Mouse (Mus musculus): Measurements from ENCODE around the gene Rpl18a. TPM values are rescaled to one million over a fixed set of nuclear protein-coding genes. Genes with fewer than 3 reads are reported as not detected.

Gene Rpl18a
- polyA plus RNA-seq, 1 experiment from 2014 or later = 4,170 TPM

- Histone ChIP-seq H3K9ac (no peak overlapping the region), H3K4me1 (replicated peaks) (no peaks in the 10 kb centered on the region), H3K4me3 (replicated peaks) (no peak overlapping the region), H3K9me3 (no peaks in the 10 kb centered on the region), H3K27me3 (replicated peaks) (no peaks in the 10 kb centered on the region), H3K36me3 (peaks cover 21% of the 10 kb centered on the region), H3K4me2 (replicated peaks) (no peak overlapping the region), H3K27ac (no peak overlapping the region)
- ATAC-seq = no peak
- WGBS = 82% methylated on average over 9 of the region's 9 CpGs
These were observed 23.1 kb upstream of the Rpl18a start for GRCm38 (mm10) chr8:70920049-70920922.

- peaks cover 53% of the 10 kb centered on the region for H3K36me3 ChIP-seq
- ATAC-seq = no peak
- H3K9ac ChIP-seq = no peak overlapping the region
- no peak overlapping the region for H3K27ac ChIP-seq
- H3K4me3 ChIP-seq (replicated peaks) = no peak overlapping the region
- H3K4me1 ChIP-seq (replicated peaks) = no peaks in the 10 kb centered on the region
- H3K9me3 ChIP-seq = no peaks in the 10 kb centered on the region
- 90% methylated on average over 17 of the region's 17 CpGs for WGBS
- no peak overlapping the region for H3K4me2 ChIP-seq (replicated peaks)
- H3K27me3 ChIP-seq (replicated peaks) = no peaks in the 10 kb centered on the region
These were observed 17.5 kb upstream of the Rpl18a start for GRCm38 (mm10) chr8:70914704-70915103.

- Histone ChIP-seq H3K27ac (no peak overlapping the region), H3K27me3 (replicated peaks) (no peaks in the 10 kb centered on the region), H3K9me3 (no peaks in the 10 kb centered on the region), H3K4me2 (replicated peaks) (no peak overlapping the region), H3K4me1 (replicated peaks) (no peaks in the 10 kb centered on the region), H3K4me3 (replicated peaks) (no peak overlapping the region), H3K9ac (no peak overlapping the region), H3K36me3 (peaks cover 52% of the 10 kb centered on the region)
- WGBS = 93% methylated on average over 26 of the region's 26 CpGs
- ATAC-seq = no peak; the same call in 1 of the 2 replicates
These were observed 16.3 kb upstream of the Rpl18a start for GRCm38 (mm10) chr8:70913523-70913922.

GRCm38 (mm10) chr8:70912955-70913354, 15.7 kb upstream of the Rpl18a start:
- Histone ChIP-seq H3K9ac (no peak overlapping the region), H3K36me3 (peaks cover 49% of the 10 kb centered on the region)

GRCm38 (mm10) chr8:70911596-70911995, 14.4 kb upstream of the Rpl18a start:
- H3K36me3 ChIP-seq = peaks cover 40% of the 10 kb centered on the region
- H3K9ac ChIP-seq = no peak overlapping the region
- H3K27me3 ChIP-seq (replicated peaks) = no peaks in the 10 kb centered on the region
- H3K4me1 ChIP-seq (replicated peaks) = peaks cover 5% of the 10 kb centered on the region
- H3K9me3 ChIP-seq = no peaks in the 10 kb centered on the region
- H3K27ac ChIP-seq = no peak overlapping the region
- WGBS = 80% methylated on average over 5 of the region's 5 CpGs
- ATAC-seq = no peak
- no peak overlapping the region for H3K4me3 ChIP-seq (replicated peaks)
- no peak overlapping the region for H3K4me2 ChIP-seq (replicated peaks)

More at GRCm38 (mm10) chr8:70912955-70913354, 15.7 kb upstream of the Rpl18a start:
- no peak overlapping the region for H3K4me2 ChIP-seq (replicated peaks)
- 92% methylated on average over 30 of the region's 30 CpGs for WGBS
- no peak for ATAC-seq
- H3K4me3 ChIP-seq (replicated peaks) = no peak overlapping the region
- no peaks in the 10 kb centered on the region for H3K4me1 ChIP-seq (replicated peaks)
- H3K27me3 ChIP-seq (replicated peaks) = no peaks in the 10 kb centered on the region
- no peak overlapping the region for H3K27ac ChIP-seq
- H3K9me3 ChIP-seq = no peaks in the 10 kb centered on the region

- ATAC-seq = no peak
- H3K4me2 ChIP-seq (replicated peaks) = no peak overlapping the region
- H3K9ac ChIP-seq = no peak overlapping the region
- H3K4me3 ChIP-seq (replicated peaks) = no peak overlapping the region
- peaks cover 10% of the 10 kb centered on the region for H3K4me1 ChIP-seq (replicated peaks)
- WGBS = 83% methylated on average over 2 of the region's 2 CpGs
- H3K9me3 ChIP-seq = no peaks in the 10 kb centered on the region
- no peak overlapping the region for H3K27ac ChIP-seq
- H3K27me3 ChIP-seq (replicated peaks) = peaks cover 5% of the 10 kb centered on the region
- H3K36me3 ChIP-seq = peaks cover 7% of the 10 kb centered on the region; the same call in 1 of the 2 replicates
These were observed 10.3 kb upstream of the Rpl18a start for GRCm38 (mm10) chr8:70907518-70907917.

GRCm38 (mm10) chr8:70905831-70906736, 8.9 kb upstream of the Rpl18a start, which contains the start of gene Map1s:
TSS of gene Map1s (plus strand) at chr8:70905932.
- H3K9me3 ChIP-seq = no peaks in the 10 kb centered on the region
- H3K4me3 ChIP-seq (replicated peaks) = peak within 1 kb of the TSS; percentile 87
- H3K27ac ChIP-seq = peak within 1 kb of the TSS; percentile 87
- under 1% methylated on average over 84 of the region's 86 CpGs for WGBS
- peaks cover 10% of the 10 kb centered on the region for H3K4me1 ChIP-seq (replicated peaks)
- peak within 1 kb of the TSS; percentile 94 for H3K4me2 ChIP-seq (replicated peaks)
- peak within 1 kb of the TSS; percentile 92 for H3K9ac ChIP-seq
- peaks cover 5% of the 10 kb centered on the region for H3K27me3 ChIP-seq (replicated peaks)
- no peaks in the 10 kb centered on the region for H3K36me3 ChIP-seq
- peak; percentile 94 for ATAC-seq

DNA sequence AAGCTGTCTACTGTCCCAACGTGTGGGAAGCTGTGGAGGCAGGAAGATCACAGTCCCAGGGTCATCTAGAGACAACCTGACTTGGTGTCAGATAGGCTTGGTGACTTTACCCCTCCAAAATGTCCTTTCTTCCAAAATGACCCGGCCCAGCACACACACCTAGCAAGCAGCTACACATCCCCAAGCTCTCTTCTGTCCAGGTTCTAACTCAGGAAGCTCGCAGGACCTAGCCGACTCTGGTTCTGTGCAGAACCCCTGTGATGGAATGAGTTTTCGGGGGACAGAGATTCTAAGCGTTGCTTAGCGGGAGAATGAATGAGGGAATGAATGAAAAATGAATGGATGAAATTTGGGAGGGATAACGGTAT, 8.2 kb upstream of the Rpl18a start:
- peaks cover 5% of the 10 kb centered on the region for H3K27me3 ChIP-seq (replicated peaks)
- peaks cover 10% of the 10 kb centered on the region for H3K4me1 ChIP-seq (replicated peaks)
- peak overlapping the region; percentile 87; the same call in 1 of the 2 replicates for H3K27ac ChIP-seq
- peak overlapping the region; percentile 92 for H3K9ac ChIP-seq
- ATAC-seq = 0 out of 2 replicates have a peak, but pooled peaks have one; percentile 4
- peak overlapping the region; percentile 87 for H3K4me3 ChIP-seq (replicated peaks)
- H3K4me2 ChIP-seq (replicated peaks) = peak overlapping the region; percentile 94
- H3K9me3 ChIP-seq = no peaks in the 10 kb centered on the region
- H3K36me3 ChIP-seq = no peaks in the 10 kb centered on the region
- 16% methylated on average over 8 of the region's 8 CpGs for WGBS

DNA sequence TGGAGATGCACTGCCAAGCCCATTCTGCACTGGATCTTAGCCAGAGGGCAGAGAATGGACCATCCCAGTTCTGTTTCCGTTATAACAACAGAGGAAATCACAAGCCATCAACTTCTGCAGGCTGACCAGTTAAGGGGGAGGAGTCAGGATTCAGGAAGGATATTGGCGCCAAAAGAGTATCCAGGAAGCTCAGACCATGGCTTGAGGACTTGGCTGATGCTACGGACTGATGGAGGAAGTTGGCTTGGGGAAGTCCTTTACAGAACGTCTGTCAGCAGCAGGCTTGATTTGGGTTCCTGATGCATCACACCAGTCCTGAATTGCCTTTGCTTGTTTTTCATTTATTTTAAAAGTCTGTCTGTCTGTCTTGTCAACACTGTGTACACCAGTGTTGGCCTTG, 7.3 kb upstream of the Rpl18a start:
- 46% methylated on average over 4 of the region's 4 CpGs for WGBS
- H3K27ac ChIP-seq = no peak overlapping the region
- no peak for ATAC-seq
- peaks cover 10% of the 10 kb centered on the region for H3K4me1 ChIP-seq (replicated peaks)
- H3K36me3 ChIP-seq = no peaks in the 10 kb centered on the region
- no peak overlapping the region for H3K9ac ChIP-seq
- H3K9me3 ChIP-seq = no peaks in the 10 kb centered on the region
- peaks cover 5% of the 10 kb centered on the region for H3K27me3 ChIP-seq (replicated peaks)
- H3K4me3 ChIP-seq (replicated peaks) = no peak overlapping the region
- no peak overlapping the region for H3K4me2 ChIP-seq (replicated peaks)

- ATAC-seq = no peak
- Histone ChIP-seq H3K27me3 (replicated peaks) (peaks cover 5% of the 10 kb centered on the region), H3K9ac (no peak overlapping the region), H3K36me3 (no peaks in the 10 kb centered on the region), H3K4me1 (replicated peaks) (peaks cover 13% of the 10 kb centered on the region), H3K4me2 (replicated peaks) (no peak overlapping the region), H3K27ac (no peak overlapping the region), H3K9me3 (no peaks in the 10 kb centered on the region), H3K4me3 (replicated peaks) (no peak overlapping the region)
These were observed 6.4 kb upstream of the Rpl18a start for GRCm38 (mm10) chr8:70903582-70903981.

GRCm38 (mm10) chr8:70903112-70903511, 5.9 kb upstream of the Rpl18a start:
- Histone ChIP-seq H3K4me3 (replicated peaks) (no peak overlapping the region), H3K9me3 (no peaks in the 10 kb centered on the region), H3K27me3 (replicated peaks) (peaks cover 5% of the 10 kb centered on the region), H3K36me3 (no peaks in the 10 kb centered on the region), H3K9ac (no peak overlapping the region), H3K27ac (no peak overlapping the region), H3K4me1 (replicated peaks) (peaks cover 18% of the 10 kb centered on the region), H3K4me2 (replicated peaks) (no peak overlapping the region)
- ATAC-seq = no peak
- WGBS = 44% methylated on average over 4 of the region's 4 CpGs

DNA sequence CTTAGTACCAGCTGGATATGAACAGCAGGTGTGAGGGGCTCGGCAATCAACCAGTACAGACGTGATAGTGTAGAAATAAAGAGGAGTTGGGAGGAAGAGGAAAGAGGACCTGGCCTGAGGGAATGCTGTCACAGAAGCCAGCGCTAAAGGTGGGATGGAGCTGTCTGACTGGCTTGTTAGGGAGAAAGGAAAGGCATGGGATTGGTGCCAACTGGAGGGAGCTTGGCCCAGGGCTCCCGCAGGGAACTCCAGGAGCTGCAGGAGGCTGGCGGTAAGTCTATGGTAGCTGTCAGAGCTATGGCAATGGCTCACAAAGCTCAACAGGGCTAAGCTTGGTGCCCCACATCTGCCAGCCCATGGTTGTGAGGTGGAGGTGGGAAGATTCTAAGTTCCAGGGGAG, 5.0 kb upstream of the Rpl18a start:
- H3K4me1 ChIP-seq (replicated peaks) = peaks cover 18% of the 10 kb centered on the region
- peaks cover 5% of the 10 kb centered on the region for H3K27me3 ChIP-seq (replicated peaks)
- no peak overlapping the region for H3K27ac ChIP-seq
- no peak overlapping the region for H3K4me2 ChIP-seq (replicated peaks)
- no peaks in the 10 kb centered on the region for H3K36me3 ChIP-seq
- no peak overlapping the region for H3K9ac ChIP-seq
- H3K9me3 ChIP-seq = no peaks in the 10 kb centered on the region
- 41% methylated on average over 5 of the region's 5 CpGs for WGBS
- ATAC-seq = no peak
- no peak overlapping the region for H3K4me3 ChIP-seq (replicated peaks)

Measured in intestine, embryonic 15.5 days (tissue).